Mouse (Mus musculus) lung, embryonic 14.5 days (tissue): ENCODE data around the gene Srgap2. TPM values are rescaled to one million over a fixed set of nuclear protein-coding genes. Genes with fewer than 3 reads are reported as not detected.

Experiments
- ATAC-seq: fragments of 200-750 bp; cut with Nextera tagmentation; 2 replicates; pipeline ENCODE4 v1.8.0; 2017; ENCODE audit warnings: mild to moderate bottlenecking, moderate TSS enrichment, moderate library complexity; ENCODE audit not compliant: insufficient read depth
- DNase-seq: peaks from one replicate; pipeline ENCODE4 v3.0.0-alpha.2; 2015
- H3K27ac ChIP-seq: fragments of 300-500 bp; sonication (generic); 2 replicates; pipeline ENCODE4 v1.5.1; 2014; ENCODE audit warnings: low read depth, mild to moderate bottlenecking, moderate library complexity
- H3K27me3 ChIP-seq: fragments of 300-500 bp; sonication (generic); 2 replicates; pipeline ENCODE4 v1.6.1; 2014; ENCODE audit warnings: low read length, control low read depth; ENCODE audit not compliant: insufficient read depth
- H3K36me3 ChIP-seq: fragments of 300-500 bp; sonication (generic); 2 replicates; pipeline ENCODE4 v1.6.1; 2014; ENCODE audit warnings: control low read depth; ENCODE audit not compliant: insufficient read depth
- H3K4me1 ChIP-seq: fragments of 300-500 bp; sonication (generic); 2 replicates; pipeline ENCODE4 v1.6.1; 2014; ENCODE audit warnings: antibody characterized with exemption, control low read depth; ENCODE audit not compliant: insufficient read depth
- H3K4me2 ChIP-seq: fragments of 300-500 bp; sonication (generic); 2 replicates; pipeline ENCODE4 v1.6.1; 2014; ENCODE audit warnings: mild to moderate bottlenecking
- H3K4me3 ChIP-seq: fragments of 300-500 bp; sonication (generic); 2 replicates; pipeline ENCODE4 v1.5.1; 2014; ENCODE audit warnings: low read depth, low read length
- H3K9ac ChIP-seq: fragments of 300-500 bp; sonication (generic); 2 replicates; pipeline ENCODE4 v1.6.1; 2014
- H3K9me3 ChIP-seq: fragments of 300-500 bp; sonication (generic); 2 replicates; pipeline ENCODE4 v1.6.1; 2016; ENCODE audit warnings: low read depth, low read length, control low read depth
- CTCF ChIP-seq: IDR thresholded peaks from 2 replicates; pipeline ENCODE4 v1.5.1; 2016; ENCODE audit warnings: antibody characterized with exemption, low read depth
- WGBS: fragments of 180-500 bp; shearing (Covaris S2); extraction: QIAGEN DNeasy Blood & Tissue Kit; methylation state at CpG from one replicate; pipeline ENCODE4 v1.1.7; 2014; 5-methylcytosine and 5-hydroxymethylcytosine counted together
- polyA plus RNA-seq: library from polyadenylated mRNA; unstranded; fragments of >200 nt; fragmentation: Nextera tagmentation; extraction: Ambion mirVana; gene quantifications from 2 replicates; pipeline ENCODE4 v1.2.1, GENCODE M21; 2014

Srgap2 gene
- polyA plus RNA-seq, 1 experiment from 2014 or later = 21.2 TPM

GRCm38 (mm10) chr1:131417059-131417750 lies 109.9 kb downstream of the Srgap2 start:
- no peak overlapping the region for H3K27ac ChIP-seq
- no peak overlapping the region for H3K4me3 ChIP-seq
- H3K27me3 ChIP-seq = no peaks in the 10 kb centered on the region
- H3K4me1 ChIP-seq = 0 out of 2 replicates have a peak, but pooled peaks cover 5% of the 10 kb centered on the region
- H3K4me2 ChIP-seq = no peak overlapping the region
- no peak overlapping the region for H3K9ac ChIP-seq
- 59% methylated on average over 5 of the region's 5 CpGs for WGBS
- no peaks in the 10 kb centered on the region for H3K36me3 ChIP-seq
- TF ChIP-seq CTCF = no peak
- ATAC-seq (no peak), DNase-seq (no peak)
- no peaks in the 10 kb centered on the region for H3K9me3 ChIP-seq

GRCm38 (mm10) chr1:131403567-131403966 lies 123.6 kb downstream of the Srgap2 start:
- no peak overlapping the region for H3K4me3 ChIP-seq
- no peak overlapping the region for H3K9ac ChIP-seq
- H3K4me1 ChIP-seq = no peaks in the 10 kb centered on the region
- DNase-seq (no peak), ATAC-seq (no peak)
- H3K36me3 ChIP-seq = no peaks in the 10 kb centered on the region
- no peak overlapping the region for H3K27ac ChIP-seq
- no peaks in the 10 kb centered on the region for H3K9me3 ChIP-seq
- no peak for TF ChIP-seq CTCF
- H3K4me2 ChIP-seq = no peak overlapping the region
- 68% methylated on average over 3 of the region's 3 CpGs for WGBS
- H3K27me3 ChIP-seq = no peaks in the 10 kb centered on the region

- Histone ChIP-seq H3K27ac (no peak overlapping the region), H3K9ac (no peak overlapping the region), H3K27me3 (no peaks in the 10 kb centered on the region), H3K36me3 (no peaks in the 10 kb centered on the region), H3K4me1 (no peaks in the 10 kb centered on the region), H3K4me2 (no peak overlapping the region), H3K9me3 (no peaks in the 10 kb centered on the region), H3K4me3 (no peak overlapping the region)
- TF ChIP-seq CTCF = no peak
- no peak for ATAC-seq
- 77% methylated on average over 3 of the region's 3 CpGs for WGBS
- no peak for DNase-seq
Observed at GRCm38 (mm10) chr1:131400844-131401243, 126.3 kb downstream of the Srgap2 start.

GRCm38 (mm10) chr1:131398181-131398580 lies 129.0 kb downstream of the Srgap2 start:
- Histone ChIP-seq H3K27me3 (no peaks in the 10 kb centered on the region), H3K9ac (no peak overlapping the region), H3K27ac (no peak overlapping the region), H3K36me3 (no peaks in the 10 kb centered on the region), H3K4me3 (no peak overlapping the region), H3K4me2 (no peak overlapping the region), H3K9me3 (no peaks in the 10 kb centered on the region), H3K4me1 (no peaks in the 10 kb centered on the region)
- no peak for TF ChIP-seq CTCF
- no peak for ATAC-seq
- no peak for DNase-seq

GRCm38 (mm10) chr1:131384406-131384805 lies 142.7 kb downstream of the Srgap2 start:
- WGBS = 21% methylated on average over 3 of the region's 3 CpGs
- H3K4me3 ChIP-seq = no peak overlapping the region
- no peak overlapping the region; the same call in 1 of the 2 replicates for H3K27ac ChIP-seq
- peaks cover 10% of the 10 kb centered on the region for H3K4me1 ChIP-seq
- H3K36me3 ChIP-seq = no peaks in the 10 kb centered on the region
- H3K27me3 ChIP-seq = no peaks in the 10 kb centered on the region
- H3K9ac ChIP-seq = no peak overlapping the region
- DNase-seq = peak; percentile 31
- H3K4me2 ChIP-seq = no peak overlapping the region
- no peaks in the 10 kb centered on the region for H3K9me3 ChIP-seq
- TF ChIP-seq CTCF = no peak
- no peak for ATAC-seq

- ATAC-seq (peak; percentile 35; the same call in 1 of the 2 replicates), DNase-seq (no peak)
- WGBS = 73% methylated on average over 2 of the region's 2 CpGs
- H3K4me1 ChIP-seq = peaks cover 14% of the 10 kb centered on the region
- TF ChIP-seq CTCF = no peak
- H3K4me3 ChIP-seq = no peak overlapping the region
- H3K36me3 ChIP-seq = no peaks in the 10 kb centered on the region
- H3K4me2 ChIP-seq = no peak overlapping the region
- H3K27me3 ChIP-seq = no peaks in the 10 kb centered on the region
- H3K27ac ChIP-seq = no peak overlapping the region
- no peaks in the 10 kb centered on the region for H3K9me3 ChIP-seq
- H3K9ac ChIP-seq = no peak overlapping the region
Observed at GRCm38 (mm10) chr1:131382184-131382583, 145.0 kb downstream of the Srgap2 start.

- Histone ChIP-seq H3K4me1 (peaks cover 14% of the 10 kb centered on the region), H3K4me3 (no peak overlapping the region), H3K4me2 (no peak overlapping the region), H3K36me3 (no peaks in the 10 kb centered on the region), H3K9me3 (no peaks in the 10 kb centered on the region), H3K27me3 (no peaks in the 10 kb centered on the region), H3K9ac (no peak overlapping the region), H3K27ac (no peak overlapping the region)
- ATAC-seq (peak; percentile 62), DNase-seq (peak; percentile 80)
- 13% methylated on average over 1 of the region's 1 CpGs for WGBS
- no peak for TF ChIP-seq CTCF
Observed at GRCm38 (mm10) chr1:131380254-131380653, 146.9 kb downstream of the Srgap2 start.
